Mouse (Mus musculus): ENCODE results near the gene Cyp1a1.

GRCm38 (mm10) chr9:57641022-57641421 lies 46.7 kb upstream of the Cyp1a1 start:
- TF ChIP-seq FLI1 (IDR thresholded peaks at IDR 0.05; ENCODE audit: low read length): no peak
- no peak for TF ChIP-seq GATA1 (IDR thresholded peaks at IDR 0.05; ENCODE audit: borderline replicate concordance, low read length)

Measured in megakaryocyte, embryonic 14.5 days (primary cell).